ENCODE assay signal across 23 mouse cellular contexts in the genomic region with DNA sequence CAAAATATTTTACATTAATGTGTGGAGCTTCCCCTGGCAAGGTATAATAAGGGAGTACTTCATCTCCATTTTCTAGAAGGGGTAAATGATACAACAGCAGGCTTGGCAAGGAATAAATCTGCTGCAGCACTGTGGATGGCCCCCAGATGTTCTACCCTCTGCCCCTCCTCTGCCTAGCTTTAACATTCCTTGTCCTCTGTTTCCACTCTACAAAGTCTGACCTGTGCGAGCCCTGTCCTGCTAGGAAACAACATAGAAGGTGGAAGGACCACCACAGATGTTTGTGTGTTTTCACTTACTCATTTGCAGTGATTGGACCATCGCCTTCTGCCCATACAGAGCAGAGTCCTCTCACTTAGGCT.
DNase-seq lines count a peak whose midpoint lies in the region; ATAC-seq and TF ChIP-seq lines count a peak whose summit lies in the region.
"Had no signal": no experiment of that assay in that cellular context is flagged by ENCODE, and none has a peak within 500 bp of the region (broad histone marks: within the 10 kb centered on the region; RNA-seq: fewer than 3 reads in every experiment).

No protein-coding gene starts in this region.

- H3K4me2 ChIP-seq in neural tube, embryonic 11.5 days (ENCODE audit: low read depth): no peak overlapping the region
- no peak overlapping the region for H3K4me2 ChIP-seq in neural tube, embryonic 15.5 days
- H3K4me2 ChIP-seq in limb, embryonic 14.5 days (replicated peaks; ENCODE audit: low read depth, low read length, severe bottlenecking): no peak overlapping the region
- H3K4me2 ChIP-seq: forebrain, embryonic 13.5 days; heart, embryonic 15.5 days; hindbrain, embryonic 15.5 days; liver, embryonic 12.5 days; lung, embryonic 14.5 days; midbrain, embryonic 12.5 days had no signal

- no peak overlapping the region for H3K9ac ChIP-seq in neural tube, embryonic 11.5 days (ENCODE audit: low read length)
- no peak overlapping the region for H3K9ac ChIP-seq in neural tube, embryonic 15.5 days (replicated peaks)
- no peak overlapping the region for H3K9ac ChIP-seq in limb, embryonic 14.5 days (ENCODE audit: low read depth, low read length, severe bottlenecking)
- H3K9ac ChIP-seq: forebrain, embryonic 13.5 days; heart, embryonic 15.5 days; hindbrain, embryonic 15.5 days; liver, embryonic 12.5 days; lung, embryonic 14.5 days; midbrain, embryonic 12.5 days had no signal

- H3K4me3 ChIP-seq in heart, embryonic 10.5 days: no peak overlapping the region
- no peak overlapping the region for H3K4me3 ChIP-seq in neural tube, embryonic 11.5 days (ENCODE audit: low read depth, low read length)
- H3K4me3 ChIP-seq in neural tube, embryonic 15.5 days (replicated peaks): no peak overlapping the region
- H3K4me3 ChIP-seq in limb, embryonic 14.5 days (replicated peaks; ENCODE audit: low read length): no peak overlapping the region
- H3K4me3 ChIP-seq in lung, adult 2 months (replicated peaks; ENCODE audit: extremely low read depth, low read depth, low read length): no peak overlapping the region
- H3K4me3 ChIP-seq: forebrain, embryonic 13.5 days; heart, adult 2 months; heart, embryonic 15.5 days; hindbrain, embryonic 15.5 days; liver, embryonic 12.5 days; midbrain, embryonic 12.5 days had no signal

- TF ChIP-seq CTCF in lung, adult 2 months (IDR thresholded peaks at IDR 0.05; ENCODE audit: insufficient read depth, low read length): no peak

- DNase-seq in heart, embryonic 10.5 days (ENCODE audit: low spot score): no peak
- DNase-seq in heart, postnatal 10 days: no peak
- DNase-seq in neural tube, embryonic 11.5 days (ENCODE audit: low spot score): no peak
- peak; percentile 17 for DNase-seq in limb, embryonic 14.5 days (ENCODE audit: low spot score)
- no peak for DNase-seq in lung, postnatal 36 days
- no peak for DNase-seq in lung, adult 2 months
- DNase-seq: adrenal gland, postnatal 14 days; cerebellum, postnatal 10 days; gastrocnemius, postnatal 14 days; heart, adult 2 months; layer of hippocampus, postnatal 36 days; lung, postnatal 4 days; thymus, postnatal 25 days had no signal

- 84% methylated on average over 2 of the region's 2 CpGs for WGBS in heart, embryonic 10.5 days
- 74% methylated on average over 2 of the region's 2 CpGs for WGBS in neural tube, embryonic 11.5 days
- WGBS in neural tube, embryonic 15.5 days: 86% methylated on average over 2 of the region's 2 CpGs
- WGBS in limb, embryonic 14.5 days: 46% methylated on average over 2 of the region's 2 CpGs
- 88% methylated on average over 2 of the region's 2 CpGs for WGBS in lung, adult 2 months

- peaks cover 16% of the 10 kb centered on the region; the same call in 1 of the 2 replicates for H3K4me1 ChIP-seq in heart, embryonic 10.5 days
- H3K4me1 ChIP-seq in neural tube, embryonic 11.5 days (ENCODE audit: control insufficient read depth, insufficient read depth, low read length): no peaks in the 10 kb centered on the region
- no peaks in the 10 kb centered on the region; the same call in 1 of the 2 replicates for H3K4me1 ChIP-seq in neural tube, embryonic 15.5 days
- 0 out of 2 replicates have a peak, but pooled peaks cover 4% of the 10 kb centered on the region for H3K4me1 ChIP-seq in limb, embryonic 14.5 days (ENCODE audit: control insufficient read depth, insufficient read depth, low read length)
- no peaks in the 10 kb centered on the region for H3K4me1 ChIP-seq in lung, adult 2 months (ENCODE audit: control insufficient read depth, insufficient read depth, low read length)
- H3K4me1 ChIP-seq: heart, embryonic 15.5 days; liver, embryonic 12.5 days had no signal

- no peaks in the 10 kb centered on the region for H3K9me3 ChIP-seq in heart, embryonic 10.5 days
- no peaks in the 10 kb centered on the region for H3K9me3 ChIP-seq in neural tube, embryonic 11.5 days (ENCODE audit: control insufficient read depth, low read length)
- no peaks in the 10 kb centered on the region for H3K9me3 ChIP-seq in neural tube, embryonic 15.5 days (replicated peaks)
- no peaks in the 10 kb centered on the region for H3K9me3 ChIP-seq in limb, embryonic 14.5 days (ENCODE audit: control insufficient read depth, low read length)
- H3K9me3 ChIP-seq: forebrain, embryonic 13.5 days; G1E; heart, embryonic 15.5 days; hindbrain, embryonic 15.5 days; liver, embryonic 12.5 days; midbrain, embryonic 12.5 days had no signal

- no peaks in the 10 kb centered on the region for H3K27me3 ChIP-seq in heart, embryonic 10.5 days (ENCODE audit: insufficient read depth, poor library complexity, severe bottlenecking)
- no peaks in the 10 kb centered on the region for H3K27me3 ChIP-seq in neural tube, embryonic 11.5 days (ENCODE audit: control insufficient read depth, insufficient read depth, low read length)
- no peaks in the 10 kb centered on the region for H3K27me3 ChIP-seq in neural tube, embryonic 15.5 days (replicated peaks)
- H3K27me3 ChIP-seq in limb, embryonic 14.5 days (ENCODE audit: control insufficient read depth, insufficient read depth, low read length): no peaks in the 10 kb centered on the region
- H3K27me3 ChIP-seq: forebrain, embryonic 13.5 days; heart, embryonic 15.5 days; hindbrain, embryonic 15.5 days; liver, embryonic 12.5 days; midbrain, embryonic 12.5 days had no signal

- intact Hi-C loops in heart, postnatal 10 days (cut with DNase I): loop anchor here (10.0 kb wide), 1 partner anchor 999 kb away; no protein-coding TSS in a partner anchor

- 0 out of 2 replicates have a peak overlapping the region, but pooled peaks have one; percentile 29 for H3K27ac ChIP-seq in heart, embryonic 10.5 days
- no peak overlapping the region for H3K27ac ChIP-seq in neural tube, embryonic 11.5 days (ENCODE audit: low read depth, low read length)
- no peak overlapping the region for H3K27ac ChIP-seq in neural tube, embryonic 15.5 days (replicated peaks)
- H3K27ac ChIP-seq in limb, embryonic 14.5 days (replicated peaks; ENCODE audit: low read depth, low read length): no peak overlapping the region
- H3K27ac ChIP-seq: forebrain, embryonic 13.5 days; heart, adult 2 months; heart, embryonic 15.5 days; hindbrain, embryonic 15.5 days; liver, embryonic 12.5 days had no signal

- 0 out of 2 replicates have a peak, but pooled peaks have one; percentile 38 for ATAC-seq in neural tube, embryonic 11.5 days (ENCODE audit: insufficient read depth, low FRiP score, low TSS enrichment)
- ATAC-seq in neural tube, embryonic 15.5 days (ENCODE audit: low FRiP score): no peak
- no peak for ATAC-seq in limb, embryonic 14.5 days (ENCODE audit: low FRiP score, low read depth)
- ATAC-seq: activated CD4-positive, CD25-positive, alpha-beta regulatory T cell, adult 4 months; intestine, postnatal 0 days; liver, embryonic 12.5 days had no signal

- H3K36me3 ChIP-seq in heart, embryonic 10.5 days: no peaks in the 10 kb centered on the region
- no peaks in the 10 kb centered on the region for H3K36me3 ChIP-seq in neural tube, embryonic 11.5 days (ENCODE audit: control insufficient read depth, insufficient read depth, low read length)
- no peaks in the 10 kb centered on the region for H3K36me3 ChIP-seq in neural tube, embryonic 15.5 days
- no peaks in the 10 kb centered on the region for H3K36me3 ChIP-seq in limb, embryonic 14.5 days (ENCODE audit: control insufficient read depth, insufficient read depth, low read length)
- H3K36me3 ChIP-seq: G1E; heart, embryonic 15.5 days; hindbrain, embryonic 15.5 days; liver, embryonic 12.5 days; midbrain, embryonic 12.5 days had no signal

- no peak for TF ChIP-seq POLR2A in limb, embryonic 14.5 days (IDR thresholded peaks at IDR 0.05; ENCODE audit: borderline replicate concordance, extremely low read depth, insufficient read depth, insufficient read length)
- no peak for TF ChIP-seq POLR2A in lung, adult 2 months (IDR thresholded peaks at IDR 0.05; ENCODE audit: borderline replicate concordance, extremely low read depth, low read depth, low read length)
